Mouse (Mus musculus): ENCODE results near the gene Tfcp2l1.

The Tfcp2l1 gene

GRCm38 (mm10) chr1:118643138-118643979, 15.6 kb downstream of the Tfcp2l1 start:
- no peak for TF ChIP-seq GATA4 (IDR thresholded peaks at IDR 0.05; ENCODE audit: insufficient replicate concordance, low read length)

- TF ChIP-seq GATA4 (IDR thresholded peaks at IDR 0.05; ENCODE audit: insufficient replicate concordance, low read length), result no peak
Observed at GRCm38 (mm10) chr1:118645701-118646100, 18.0 kb downstream of the Tfcp2l1 start.

- TF ChIP-seq GATA4 (IDR thresholded peaks at IDR 0.05; ENCODE audit: insufficient replicate concordance, low read length), result no peak
Observed at GRCm38 (mm10) chr1:118648015-118648414, 20.3 kb downstream of the Tfcp2l1 start.

- no peak for TF ChIP-seq GATA4 (IDR thresholded peaks at IDR 0.05; ENCODE audit: insufficient replicate concordance, low read length)
Observed at GRCm38 (mm10) chr1:118649933-118650770, 22.4 kb downstream of the Tfcp2l1 start.

- no peak for TF ChIP-seq GATA4 (IDR thresholded peaks at IDR 0.05; ENCODE audit: insufficient replicate concordance, low read length)
Observed at GRCm38 (mm10) chr1:118650771-118651080, 23.0 kb downstream of the Tfcp2l1 start.

GRCm38 (mm10) chr1:118658716-118659115, 31.0 kb downstream of the Tfcp2l1 start:
- no peak for TF ChIP-seq GATA4 (IDR thresholded peaks at IDR 0.05; ENCODE audit: insufficient replicate concordance, low read length)

GRCm38 (mm10) chr1:118660880-118661465, 33.2 kb downstream of the Tfcp2l1 start:
- no peak for TF ChIP-seq GATA4 (IDR thresholded peaks at IDR 0.05; ENCODE audit: insufficient replicate concordance, low read length)

GRCm38 (mm10) chr1:118663062-118663461, 35.3 kb downstream of the Tfcp2l1 start:
- no peak for TF ChIP-seq GATA4 (IDR thresholded peaks at IDR 0.05; ENCODE audit: insufficient replicate concordance, low read length)

- no peak for TF ChIP-seq GATA4 (IDR thresholded peaks at IDR 0.05; ENCODE audit: insufficient replicate concordance, low read length)
Observed at GRCm38 (mm10) chr1:118667536-118667935, 39.8 kb downstream of the Tfcp2l1 start.

GRCm38 (mm10) chr1:118672196-118672595, 44.5 kb downstream of the Tfcp2l1 start:
- TF ChIP-seq GATA4 (IDR thresholded peaks at IDR 0.05; ENCODE audit: insufficient replicate concordance, low read length), result no peak

GRCm38 (mm10) chr1:118674176-118674575, 46.4 kb downstream of the Tfcp2l1 start:
- TF ChIP-seq GATA4 (IDR thresholded peaks at IDR 0.05; ENCODE audit: insufficient replicate concordance, low read length), result no peak

GRCm38 (mm10) chr1:118681980-118682379, 54.2 kb downstream of the Tfcp2l1 start:
- no peak for TF ChIP-seq GATA4 (IDR thresholded peaks at IDR 0.05; ENCODE audit: insufficient replicate concordance, low read length)

GRCm38 (mm10) chr1:118683686-118684085, 55.9 kb downstream of the Tfcp2l1 start:
- TF ChIP-seq GATA4 (IDR thresholded peaks at IDR 0.05; ENCODE audit: insufficient replicate concordance, low read length), result no peak

GRCm38 (mm10) chr1:118687726-118688125, 60.0 kb downstream of the Tfcp2l1 start:
- no peak for TF ChIP-seq GATA4 (IDR thresholded peaks at IDR 0.05; ENCODE audit: insufficient replicate concordance, low read length)

GRCm38 (mm10) chr1:118689830-118690229, 62.1 kb downstream of the Tfcp2l1 start:
- no peak for TF ChIP-seq GATA4 (IDR thresholded peaks at IDR 0.05; ENCODE audit: insufficient replicate concordance, low read length)

GRCm38 (mm10) chr1:118694436-118694835, 66.7 kb downstream of the Tfcp2l1 start:
- no peak for TF ChIP-seq GATA4 (IDR thresholded peaks at IDR 0.05; ENCODE audit: insufficient replicate concordance, low read length)

Measured in liver, adult (tissue).